Mouse (Mus musculus) lung, postnatal 0 days (tissue): ENCODE data around the gene Mif.

Source experiments
- CTCF ChIP-seq: IDR thresholded peaks from 2 replicates; pipeline ENCODE4 v1.5.1; 2016; ENCODE audit warnings: antibody characterized with exemption, mild to moderate bottlenecking
- EP300 ChIP-seq: IDR thresholded peaks from 2 replicates; pipeline ENCODE4 v1.6.1; 2016; ENCODE audit warnings: antibody characterized with exemption, mild to moderate bottlenecking, control low read depth

DNA sequence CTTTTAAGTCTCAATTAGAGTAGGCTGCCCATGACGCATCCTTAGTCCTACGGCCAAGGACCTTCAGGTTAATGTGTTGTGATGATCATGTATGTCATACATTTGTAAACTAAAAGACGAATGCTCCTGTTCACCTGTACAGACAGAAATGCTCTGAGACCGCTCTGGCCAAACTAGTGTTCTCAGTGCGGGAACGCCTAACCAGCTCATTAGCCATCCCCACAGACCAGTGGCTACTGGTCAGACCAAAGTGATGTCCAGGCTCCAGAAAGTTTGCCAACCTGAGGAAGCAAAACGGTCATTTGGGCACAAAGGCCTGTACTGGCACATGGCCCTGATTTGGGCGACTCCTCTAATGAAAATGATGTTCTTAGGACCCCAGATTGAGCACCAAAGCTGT, 24.7 kb upstream of the Mif start:
- TF ChIP-seq CTCF: no peak
- no peak for TF ChIP-seq EP300
